Mouse (Mus musculus) CH12.LX (cell line): ENCODE measurements around the gene Ppil2. TPM values are rescaled to one million over a fixed set of nuclear protein-coding genes. Genes with fewer than 3 reads are reported as not detected.

Experiments
- DNase-seq: peaks from one replicate; pipeline ENCODE4 v3.0.0-alpha.2; 2013; ENCODE audit errors: extremely low read depth
- H3K27ac ChIP-seq: 2 replicates; pipeline ENCODE4 v1.5.1; 2012; ENCODE audit warnings: low read depth, mild to moderate bottlenecking, control low read depth, moderate library complexity; ENCODE audit not compliant: insufficient read depth
- H3K27me3 ChIP-seq: replicated peaks from 2 replicates; pipeline ENCODE3; 2012; ENCODE audit warnings: inconsistent platforms
- H3K36me3 ChIP-seq, 2 experiments: replicated peaks in 1 of 2; 2 replicates each; pipeline versions ENCODE3 to v1.6.1; 2012; ENCODE audit warnings: inconsistent platforms in 1 of 2, low read length in 1 of 2, mild to moderate bottlenecking in 1 of 2, mixed read lengths in 1 of 2, moderate library complexity in 1 of 2; ENCODE audit not compliant: control insufficient read depth in 1 of 2, insufficient read depth in 1 of 2
- H3K4me1 ChIP-seq, 2 experiments: 2 replicates each; pipeline ENCODE4 v1.6.1; 2012; ENCODE audit warnings: inconsistent platforms in 1 of 2, moderate library complexity in 1 of 2; ENCODE audit not compliant: insufficient read depth in 2 of 2, control insufficient read depth in 1 of 2
- H3K4me2 ChIP-seq: 2 replicates; pipeline ENCODE4 v1.6.1; 2012; ENCODE audit warnings: low read depth, mild to moderate bottlenecking, control low read depth; ENCODE audit not compliant: poor library complexity, insufficient read depth, severe bottlenecking
- H3K4me3 ChIP-seq, 3 experiments: fragments of 150-350 bp in 1 of 3; sonication (generic) in 1 of 3; replicated peaks in 1 of 3; 2 replicates each; pipeline versions ENCODE3 to v1.5.1; 2011 to 2012; ENCODE audit warnings: low read depth in 2 of 3, low read length in 2 of 3, mild to moderate bottlenecking in 2 of 3, moderate library complexity in 2 of 3, control low read depth in 1 of 3, improper control_type of control experiment in 1 of 3, inconsistent platforms in 1 of 3, mixed read lengths in 1 of 3; ENCODE audit not compliant: poor library complexity in 1 of 3
- H3K79me2 ChIP-seq: replicated peaks from 2 replicates; pipeline ENCODE4 v1.6.1; 2012; ENCODE audit warnings: mild to moderate bottlenecking, moderate library complexity; ENCODE audit not compliant: control insufficient read depth, poor library complexity, insufficient read depth, severe bottlenecking; ENCODE audit errors: extremely low read depth
- H3K9ac ChIP-seq: 2 replicates; pipeline ENCODE4 v1.6.1; 2012; ENCODE audit warnings: low read depth, mild to moderate bottlenecking, control low read depth, moderate library complexity; ENCODE audit not compliant: insufficient read depth
- H3K9me3 ChIP-seq: replicated peaks from 2 replicates; pipeline ENCODE3; 2012; ENCODE audit warnings: low read length, inconsistent platforms, mixed read lengths
- BHLHE40 ChIP-seq: IDR thresholded peaks from 2 replicates; pipeline ENCODE4 v1.6.1; 2011; ENCODE audit warnings: mild to moderate bottlenecking, low read depth, low read length, improper control_type of control experiment
- CHD2 ChIP-seq: IDR thresholded peaks from 2 replicates; pipeline ENCODE4 v1.6.1; 2011; ENCODE audit warnings: low read length, improper control_type of control experiment
- CTCF ChIP-seq, 2 experiments: IDR thresholded peaks in 1 of 2; conservative IDR thresholded peaks in 1 of 2; 2 replicates each; pipeline ENCODE4 v1.5.1; 2011 to 2012; ENCODE audit warnings: low read depth in 2 of 2, low read length in 2 of 2, improper control_type of control experiment in 1 of 2, inconsistent platforms in 1 of 2, mild to moderate bottlenecking in 1 of 2, moderate library complexity in 1 of 2
- ELF1 ChIP-seq: IDR thresholded peaks from 2 replicates; pipeline ENCODE4 v1.6.1; 2014; ENCODE audit warnings: low read depth, mild to moderate bottlenecking, inconsistent platforms, low read length, improper control_type of control experiment
- EP300 ChIP-seq: IDR thresholded peaks from 2 replicates; pipeline ENCODE4 v1.6.1; 2011; ENCODE audit warnings: low read length, improper control_type of control experiment
- ETS1 ChIP-seq: conservative IDR thresholded peaks from 2 replicates; pipeline ENCODE4 v1.6.1; 2012; ENCODE audit warnings: low read depth, mild to moderate bottlenecking, inconsistent platforms, low read length, improper control_type of control experiment, moderate library complexity
- GABPA ChIP-seq: IDR thresholded peaks from 2 replicates; pipeline ENCODE4 v1.6.1; 2012; ENCODE audit warnings: low read depth, low read length, improper control_type of control experiment, inconsistent platforms; ENCODE audit not compliant: insufficient replicate concordance
- IRF4 ChIP-seq: IDR thresholded peaks from 2 replicates; pipeline ENCODE4 v1.6.1; 2014; ENCODE audit warnings: low read depth, mild to moderate bottlenecking, inconsistent platforms, low read length, improper control_type of control experiment
- JUND ChIP-seq: conservative IDR thresholded peaks from 2 replicates; pipeline ENCODE4 v1.6.1; 2011; ENCODE audit warnings: low read depth, low read length, improper control_type of control experiment
- KAT2A ChIP-seq: IDR thresholded peaks from 2 replicates; pipeline ENCODE4 v1.6.1; 2012; ENCODE audit warnings: low read length, improper control_type of control experiment, inconsistent platforms; ENCODE audit not compliant: insufficient replicate concordance
- MAX ChIP-seq: IDR thresholded peaks from 2 replicates; pipeline ENCODE4 v1.6.1; 2011; ENCODE audit warnings: low read length, improper control_type of control experiment
- MAZ ChIP-seq: IDR thresholded peaks from 2 replicates; pipeline ENCODE4 v1.6.1; 2012; ENCODE audit warnings: low read depth, mild to moderate bottlenecking, inconsistent platforms, low read length, improper control_type of control experiment, moderate library complexity
- MEF2A ChIP-seq: IDR thresholded peaks from 2 replicates; pipeline ENCODE4 v1.6.1; 2014; ENCODE audit warnings: low read depth, mild to moderate bottlenecking, inconsistent platforms, low read length, improper control_type of control experiment, borderline replicate concordance
- MXI1 ChIP-seq: IDR thresholded peaks from 2 replicates; pipeline ENCODE4 v1.6.1; 2011; ENCODE audit warnings: mild to moderate bottlenecking, low read depth, low read length, improper control_type of control experiment
- MYC ChIP-seq: IDR thresholded peaks from 2 replicates; pipeline ENCODE4 v1.6.1; 2011; ENCODE audit warnings: low read depth, mild to moderate bottlenecking, improper control_type of control experiment, low read length
- NELFE ChIP-seq: IDR thresholded peaks from 2 replicates; pipeline ENCODE4 v1.6.1; 2011; ENCODE audit warnings: low read depth, low read length, improper control_type of control experiment
- NRF1 ChIP-seq: IDR thresholded peaks from 2 replicates; pipeline ENCODE4 v1.6.1; 2014; ENCODE audit warnings: low read depth, mild to moderate bottlenecking, inconsistent platforms, low read length, improper control_type of control experiment, moderate library complexity
- PAX5 ChIP-seq: IDR thresholded peaks from 2 replicates; pipeline ENCODE4 v1.6.1; 2012; ENCODE audit warnings: low read length, inconsistent platforms, mixed read lengths
- POLR2AphosphoS2 ChIP-seq: IDR thresholded peaks from 2 replicates; pipeline ENCODE4 v1.6.1; 2011; ENCODE audit warnings: low read depth, low read length, improper control_type of control experiment
- SIN3A ChIP-seq: IDR thresholded peaks from 2 replicates; pipeline ENCODE4 v1.6.1; 2012; ENCODE audit warnings: low read length, improper control_type of control experiment, inconsistent platforms
- SMC3 ChIP-seq: IDR thresholded peaks from 2 replicates; pipeline ENCODE4 v1.6.1; 2011; ENCODE audit warnings: low read depth, low read length, improper control_type of control experiment
- TBP ChIP-seq: conservative IDR thresholded peaks from 2 replicates; pipeline ENCODE4 v1.6.1; 2011; ENCODE audit warnings: low read depth, low read length, improper control_type of control experiment
- UBTF ChIP-seq: IDR thresholded peaks from 2 replicates; pipeline ENCODE4 v1.6.1; 2012; ENCODE audit warnings: low read depth, mild to moderate bottlenecking, inconsistent platforms, low read length, improper control_type of control experiment, moderate library complexity
- USF1 ChIP-seq: IDR thresholded peaks from 2 replicates; pipeline ENCODE4 v1.6.1; 2014; ENCODE audit warnings: low read depth, mild to moderate bottlenecking, inconsistent platforms, low read length, improper control_type of control experiment
- USF2 ChIP-seq: conservative IDR thresholded peaks from 2 replicates; pipeline ENCODE4 v1.6.1; 2011; ENCODE audit warnings: low read depth, low read length, improper control_type of control experiment
- ZMIZ1 ChIP-seq: IDR thresholded peaks from 2 replicates; pipeline ENCODE4 v1.6.1; 2012; ENCODE audit warnings: low read depth, mild to moderate bottlenecking, inconsistent platforms, low read length, improper control_type of control experiment
- dilution Hi-C: fragments of 300-500 bp; cut with MboI; formaldehyde crosslinking; loops from 2 replicates; pipeline ENCODE4 v1.14.3; 2020; ENCODE audit warnings: low sequenced_read_pairs; ENCODE audit not compliant: extremely low pct_unique_long_range_greater_than_20kb, extremely low pct_ligation_motif_present
- in situ Hi-C: fragments of 300-500 bp; cut with MboI; formaldehyde crosslinking; loops from 3 replicates; pipeline ENCODE4 v1.14.3; 2019; ENCODE audit warnings: low sequenced_read_pairs, low pct_ligation_motif_present, low pct_unique_long_range_greater_than_20kb, mixed read lengths
- polyA plus RNA-seq: library from polyadenylated mRNA; unstranded; fragments of >175 nt; gene quantifications from 2 replicates; pipeline ENCODE4 v1.2.1, GENCODE M21; 2012; ENCODE audit warnings: low read depth; ENCODE audit not compliant: insufficient read length
- total RNA-seq, 2 experiments: library from RNA; depleted of rRNA; stranded (reverse); fragments of 300-350 nt in 1 of 2; fragments of >200 nt in 1 of 2; gene quantifications; 2 replicates each; pipeline ENCODE4 v1.2.3; 2012 to 2014

Ppil2 gene
- total and polyA plus RNA-seq, 3 experiments, result 82.9 to 102 (median 90.1) TPM

- Histone ChIP-seq H3K4me2 (peak overlapping the region; percentile 91), H3K79me2 (peaks cover 4% of the 10 kb centered on the region; the same call in 1 of the 2 replicates), H3K9me3 (no peaks in the 10 kb centered on the region), H3K27me3 (no peaks in the 10 kb centered on the region), H3K27ac (peak overlapping the region; percentile 18), H3K9ac (peak overlapping the region; percentile 64), H3K4me1 (peaks cover 7 to 40% of the 10 kb centered on the region in 2 experiments), H3K4me3 (peak overlapping the region; percentile 73 to 83 (median 80)), H3K36me3 (peaks cover 16 to 51% of the 10 kb centered on the region in 2 experiments)
- dilution Hi-C loops, result no loop called here
- in situ Hi-C loops, result no loop called here
- DNase-seq, result peak; percentile 72
- TF ChIP-seq ELF1, result peak; percentile 82
- TF ChIP-seq USF2, result no peak
- peak; percentile 99 for TF ChIP-seq MAX
- TF ChIP-seq SMC3, result no peak
- TF ChIP-seq IRF4, result peak; percentile 50
- TF ChIP-seq NELFE, result no peak
- peak; percentile 100 for TF ChIP-seq BHLHE40
- TF ChIP-seq USF1, result peak; percentile 13; the same call in 1 of the 2 replicates
- peak; percentile 97 for TF ChIP-seq MXI1
- peak; percentile 99 for TF ChIP-seq MYC
- TF ChIP-seq KAT2A, result 0 out of 2 replicates have a peak, but pooled peaks have one; percentile 8
- TF ChIP-seq UBTF, result no peak; the same call in 1 of the 2 replicates
- TF ChIP-seq POLR2AphosphoS2, result no peak
- TF ChIP-seq NRF1, result peak; percentile 14; the same call in 1 of the 2 replicates
- no peak for TF ChIP-seq EP300
- TF ChIP-seq ETS1, result no peak; the same call in none of the 2 replicates
- no peak for TF ChIP-seq JUND
- no peak for TF ChIP-seq GABPA
- 0 out of 4 replicates have a peak, but pooled peaks of 1 of the 2 experiments have one; percentile 7 for TF ChIP-seq CTCF (conservative IDR thresholded peaks at IDR 0.05 in 1 of 2, IDR thresholded peaks at IDR 0.05 in 1 of 2; ENCODE audit: low read depth in 2 of 2, low read length in 2 of 2)
- TF ChIP-seq MAZ, result peak; percentile 81
- TF ChIP-seq TBP, result 0 out of 2 replicates have a peak, but pooled peaks have one; percentile 51
- TF ChIP-seq CHD2, result peak; percentile 5
- peak; percentile 33; the same call in 1 of the 2 replicates for TF ChIP-seq SIN3A
- no peak for TF ChIP-seq ZMIZ1
- TF ChIP-seq MEF2A, result 0 out of 2 replicates have a peak, but pooled peaks have one; percentile 11
- no peak for TF ChIP-seq PAX5
Observed at GRCm38 (mm10) chr16:17147391-17147929, 36.4 kb upstream of the Ppil2 start.
